Mouse (Mus musculus) frontal cortex, adult 2 months (tissue): ENCODE data around the gene Gjc1. TPM values are rescaled to one million over a fixed set of nuclear protein-coding genes. Genes with fewer than 3 reads are reported as not detected.

Source experiments
- DNase-seq, 2 experiments: peaks; one replicate each; pipeline ENCODE4 v3.0.0; 2022; ENCODE audit warnings: low spot score in 1 of 2; ENCODE audit errors: extremely low spot score in 1 of 2
- polyA plus RNA-seq: library from polyadenylated mRNA; depleted of rRNA; stranded (reverse); fragments of >200 nt; gene quantifications from 2 replicates; pipeline ENCODE4 v1.2.3, GENCODE M21; 2012

The Gjc1 gene
- polyA plus RNA-seq, 1 experiment = 6.9 TPM

GRCm38 (mm10) chr11:102818121-102819020, 1.1 kb downstream of the Gjc1 start:
- no peak for DNase-seq

DNA sequence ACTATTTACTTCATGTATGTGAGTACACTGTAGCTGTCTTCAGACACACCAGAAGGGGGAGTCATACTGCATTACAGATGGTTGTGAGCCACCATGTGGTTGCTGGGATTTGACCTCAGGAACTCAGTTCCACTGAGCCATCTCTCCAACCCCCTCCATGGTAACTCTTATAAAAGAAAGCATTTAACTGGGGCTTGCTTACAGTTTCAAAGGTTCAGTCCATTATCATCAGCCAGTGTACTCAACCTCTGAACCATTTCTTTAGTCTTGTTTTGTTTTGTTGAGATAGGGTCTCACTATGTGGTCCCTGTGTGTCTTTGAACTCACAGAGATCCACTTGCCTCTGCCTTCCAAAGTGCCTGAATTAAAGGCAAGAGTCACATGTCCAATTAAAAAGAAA, 4.6 kb downstream of the Gjc1 start:
- no peak for DNase-seq

GRCm38 (mm10) chr11:102810721-102811485, 8.6 kb downstream of the Gjc1 start:
- DNase-seq = peak in 1 of 2 experiments; percentile 55

GRCm38 (mm10) chr11:102808246-102808645, 11.3 kb downstream of the Gjc1 start:
- no peak for DNase-seq

- no peak for DNase-seq
Measured at GRCm38 (mm10) chr11:102803453-102803852, 16.0 kb downstream of the Gjc1 start.

- DNase-seq = no peak
Measured at GRCm38 (mm10) chr11:102794157-102794556, 25.3 kb downstream of the Gjc1 start.

GRCm38 (mm10) chr11:102791682-102792445, 27.6 kb downstream of the Gjc1 start:
- DNase-seq = no peak

- no peak for DNase-seq
Measured at GRCm38 (mm10) chr11:102787688-102788177, 31.8 kb downstream of the Gjc1 start.

GRCm38 (mm10) chr11:102783443-102783842, 36.1 kb downstream of the Gjc1 start:
- DNase-seq = no peak

- DNase-seq = no peak
Measured at GRCm38 (mm10) chr11:102781523-102781922, 38.0 kb downstream of the Gjc1 start.

DNA sequence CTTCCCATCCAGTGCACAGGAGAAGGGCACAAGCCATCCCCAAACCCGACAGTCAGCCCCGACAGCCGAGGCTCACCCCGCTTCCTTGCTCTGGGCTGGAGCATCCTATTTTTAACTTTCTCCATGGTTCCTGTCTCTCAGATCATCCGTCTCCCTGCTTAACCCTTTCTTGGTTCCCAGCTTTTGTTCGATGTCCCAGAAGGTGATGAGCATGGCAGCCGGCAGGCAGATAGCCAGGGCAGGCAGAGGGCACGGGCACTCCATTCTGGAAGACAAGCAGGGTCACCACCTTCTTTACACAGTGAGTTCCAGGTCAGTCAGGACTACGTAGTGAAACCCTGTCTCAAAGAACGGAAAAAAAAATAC, 38.5 kb downstream of the Gjc1 start:
- DNase-seq = no peak

DNA sequence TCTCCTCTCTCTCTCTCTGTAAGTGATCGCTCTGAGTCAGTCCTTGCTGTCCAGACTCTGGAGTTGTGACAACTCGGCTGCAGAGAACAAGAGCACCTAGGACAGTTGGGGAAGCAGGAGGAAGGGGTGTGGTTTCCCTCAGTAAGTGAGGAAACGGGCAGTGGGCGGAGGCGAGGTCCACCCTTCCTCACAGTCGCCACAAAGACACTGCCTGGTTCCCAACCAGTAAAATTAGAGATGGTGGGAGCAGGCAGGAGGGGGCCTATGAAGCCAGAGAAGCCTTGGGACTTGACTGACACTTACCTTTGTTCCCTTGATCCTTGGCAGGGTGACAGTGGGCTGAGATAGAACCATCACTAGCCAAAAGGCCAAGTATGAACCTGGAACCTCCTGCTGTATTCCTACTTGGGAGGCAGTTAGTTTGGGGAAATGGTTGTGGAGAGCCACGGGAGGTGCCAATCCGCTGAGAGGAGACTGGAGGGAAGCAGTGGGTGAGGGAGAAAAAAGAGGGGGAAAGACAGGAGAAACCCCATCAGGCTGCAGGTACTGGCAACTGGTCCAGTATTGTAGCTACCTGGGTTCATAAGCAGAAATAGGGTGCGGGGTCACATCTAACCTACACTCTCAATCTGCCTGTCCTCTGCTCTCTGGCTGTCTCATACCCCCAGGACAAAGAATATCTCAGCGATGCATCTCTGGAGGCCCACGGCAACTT, 39.1 kb downstream of the Gjc1 start:
- DNase-seq = no peak

- DNase-seq = no peak
Measured at GRCm38 (mm10) chr11:102779824-102780223, 39.7 kb downstream of the Gjc1 start.

DNA sequence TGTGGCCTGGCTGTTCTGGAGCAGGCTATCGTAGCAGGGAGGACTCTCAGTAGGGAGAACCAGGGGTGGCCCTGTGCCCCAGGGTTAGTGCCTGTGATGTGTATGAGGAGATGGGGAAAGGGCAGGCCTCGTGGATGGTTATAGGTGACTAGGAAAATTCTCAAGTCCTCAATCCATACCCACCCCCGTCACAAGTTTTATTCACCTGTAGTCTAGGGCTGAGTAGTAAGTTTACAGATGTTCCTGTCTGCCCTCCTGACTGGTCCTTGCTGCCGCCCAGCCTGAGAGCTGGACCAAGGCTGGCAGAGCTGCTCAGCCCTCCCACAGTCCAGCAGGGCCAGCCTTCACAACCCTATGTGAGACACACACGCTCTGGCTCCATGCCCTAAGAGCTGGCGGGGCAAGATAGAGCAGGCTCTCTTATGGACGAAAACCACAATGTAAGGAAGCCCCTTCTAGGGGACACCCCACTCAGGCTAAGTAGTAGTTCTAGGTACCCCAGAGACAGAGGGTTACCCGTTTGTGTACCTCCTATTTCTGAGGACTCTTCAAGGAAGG, 40.3 kb downstream of the Gjc1 start:
- no peak for DNase-seq

GRCm38 (mm10) chr11:102778597-102778996, 40.9 kb downstream of the Gjc1 start:
- DNase-seq = no peak

- no peak for DNase-seq
Measured at GRCm38 (mm10) chr11:102778165-102778564, 41.3 kb downstream of the Gjc1 start.

- peak in 1 of 2 experiments; percentile 78 for DNase-seq
Measured at GRCm38 (mm10) chr11:102777598-102777997, 41.9 kb downstream of the Gjc1 start.

DNA sequence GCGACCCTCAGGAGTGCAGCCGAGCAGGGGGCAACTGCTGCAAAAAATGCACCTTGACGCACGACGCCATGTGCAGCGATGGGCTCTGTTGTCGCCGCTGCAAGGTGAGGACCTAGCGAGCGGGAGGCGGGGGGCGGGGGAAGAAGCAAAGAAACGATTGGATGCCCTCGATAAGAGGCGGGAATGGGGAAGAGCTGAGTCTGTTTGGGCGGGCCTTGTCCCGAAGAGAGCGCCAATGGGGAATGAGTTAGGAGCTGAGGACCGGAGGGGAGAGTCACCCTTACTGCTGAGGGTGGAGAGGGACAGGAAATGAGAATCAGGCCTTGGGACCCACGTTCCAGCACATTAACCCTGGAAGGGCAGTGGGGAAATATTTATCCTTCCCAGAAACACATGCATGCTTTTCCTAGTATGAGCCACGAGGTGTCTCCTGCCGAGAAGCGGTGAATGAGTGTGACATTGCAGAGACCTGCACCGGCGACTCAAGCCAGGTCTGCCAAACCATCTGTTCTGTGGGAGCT, 44.8 kb downstream of the Gjc1 start:
- DNase-seq = peak; percentile 66 to 77
